Mouse (Mus musculus) thymus, adult 2 months (tissue): ENCODE measurements around the gene Dyrk1a. TPM values are rescaled to one million over a fixed set of nuclear protein-coding genes. Genes with fewer than 3 reads are reported as not detected.
A peak's percentile ranks its signal among the peaks of the same experiment; 100 is the strongest.

Experiments used
- DNase-seq: peaks from one replicate; pipeline ENCODE4 v3.0.0; 2021
- H3K27ac ChIP-seq: fragments of 200-500 bp; 2 replicates; pipeline ENCODE4 v1.5.1; 2012; ENCODE audit warnings: low read length, control low read depth; ENCODE audit not compliant: control insufficient read depth, insufficient read depth
- H3K27me3 ChIP-seq: fragments of 200-500 bp; 2 replicates; pipeline ENCODE4 v1.6.1; 2012; ENCODE audit warnings: mild to moderate bottlenecking, low read length, moderate library complexity, mixed read lengths; ENCODE audit not compliant: control insufficient read depth, insufficient read depth
- H3K36me3 ChIP-seq: fragments of 200-500 bp; 2 replicates; pipeline ENCODE4 v1.6.1; 2012; ENCODE audit warnings: mild to moderate bottlenecking, low read length, moderate library complexity; ENCODE audit not compliant: control insufficient read depth, insufficient read depth
- H3K4me1 ChIP-seq: fragments of 200-500 bp; replicated peaks from 2 replicates; pipeline ENCODE4 v1.6.1; 2012; ENCODE audit warnings: low read length; ENCODE audit not compliant: control insufficient read depth, insufficient read depth
- H3K4me3 ChIP-seq: fragments of 200-500 bp; 2 replicates; pipeline ENCODE4 v1.5.1; 2012; ENCODE audit warnings: mild to moderate bottlenecking, low read length, control low read depth, moderate library complexity; ENCODE audit not compliant: control insufficient read depth, insufficient read depth
- CTCF ChIP-seq: fragments of 200-500 bp; IDR thresholded peaks from 2 replicates; pipeline ENCODE4 v1.5.1; 2012; ENCODE audit warnings: mild to moderate bottlenecking, control low read depth, low read length, moderate library complexity, borderline replicate concordance; ENCODE audit not compliant: control insufficient read depth, poor library complexity, insufficient read depth; ENCODE audit errors: extremely low read depth
- POLR2A ChIP-seq: fragments of 200-500 bp; IDR thresholded peaks from 2 replicates; pipeline ENCODE4 v1.6.1; 2012; ENCODE audit warnings: mild to moderate bottlenecking, low read length, control low read depth, moderate library complexity; ENCODE audit not compliant: control insufficient read depth, poor library complexity, insufficient read depth; ENCODE audit errors: extremely low read depth
- WGBS: fragments of 180-500 bp; shearing (Covaris S2); methylation state at CpG from one replicate; pipeline ENCODE4 v1.1.7; 2018; 5-methylcytosine and 5-hydroxymethylcytosine counted together
- polyA plus RNA-seq: library from polyadenylated mRNA; depleted of rRNA; stranded (reverse); fragments of >200 nt; gene quantifications from 2 replicates; pipeline ENCODE4 v1.2.3, GENCODE M21; 2012

Dyrk1a gene
- polyA plus RNA-seq, 1 experiment = 78.4 TPM

DNA sequence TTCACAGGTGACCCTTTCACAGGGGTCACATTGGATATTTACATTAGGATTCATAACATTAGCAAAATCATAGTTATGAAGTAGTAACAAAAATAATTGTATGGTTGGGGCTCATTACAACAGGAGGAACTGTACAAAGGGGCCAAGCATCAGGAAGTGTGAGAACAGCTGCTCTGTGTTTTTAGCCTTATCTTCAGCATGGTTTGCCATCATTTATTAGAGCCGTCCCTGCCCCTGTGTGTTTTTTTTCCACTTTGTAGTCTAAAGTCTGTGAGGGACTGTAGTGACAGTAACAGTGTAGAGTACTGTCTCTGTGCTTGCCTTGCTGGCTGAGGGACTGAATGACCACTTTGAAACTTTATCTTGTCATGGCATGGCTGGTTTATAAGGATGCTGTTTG is 27.8 kb downstream of the Dyrk1a start:
- Histone ChIP-seq H3K4me1 (peaks cover 31% of the 10 kb centered on the region), H3K36me3 (no peaks in the 10 kb centered on the region), H3K4me3 (no peak overlapping the region), H3K27ac (no peak overlapping the region), H3K27me3 (no peaks in the 10 kb centered on the region)
- DNase-seq = no peak
- 19% methylated on average over 1 of the region's 1 CpGs for WGBS
- TF ChIP-seq POLR2A (no peak), CTCF (no peak)

DNA sequence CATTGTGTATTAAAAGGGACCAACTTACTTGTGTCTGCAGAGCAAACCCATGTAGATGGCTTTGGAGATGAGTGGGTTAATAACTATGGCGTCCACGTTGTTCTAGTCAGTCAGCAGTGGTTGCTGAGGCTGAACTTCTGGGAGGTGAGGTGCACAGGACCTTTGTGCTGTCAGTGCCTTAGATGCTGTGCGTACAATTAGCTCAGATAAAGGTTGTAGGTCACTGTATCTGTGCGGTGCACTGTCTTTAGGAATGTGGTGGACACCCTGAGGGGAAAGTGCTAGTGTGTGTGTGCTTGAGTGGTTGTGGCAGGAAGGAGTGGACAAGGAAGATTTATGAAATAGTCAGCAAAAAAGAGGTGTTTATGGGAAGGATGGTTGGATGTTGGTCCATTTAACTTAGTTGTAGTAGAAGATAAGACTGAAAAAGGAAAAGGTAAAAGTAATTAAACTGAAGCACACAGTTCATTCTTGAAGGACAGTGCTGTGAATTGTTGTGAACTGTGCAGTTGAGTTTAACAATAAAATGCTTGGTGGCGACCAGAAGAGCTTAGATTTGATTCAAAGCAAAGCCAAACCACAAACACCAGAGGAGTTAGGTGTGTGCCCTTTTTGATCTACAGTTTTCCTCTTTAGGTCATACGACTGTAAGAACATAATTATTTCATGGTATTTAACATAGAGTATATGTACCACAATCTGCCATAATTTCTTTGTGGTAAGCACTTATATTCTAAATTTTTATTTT is 30.3 kb downstream of the Dyrk1a start:
- 33% methylated on average over 6 of the region's 6 CpGs for WGBS
- Histone ChIP-seq H3K36me3 (no peaks in the 10 kb centered on the region), H3K4me3 (no peak overlapping the region), H3K27ac (no peak overlapping the region), H3K4me1 (peaks cover 35% of the 10 kb centered on the region), H3K27me3 (no peaks in the 10 kb centered on the region)
- DNase-seq = no peak
- no peak for TF ChIP-seq CTCF
- no peak for TF ChIP-seq POLR2A

- peaks cover 34% of the 10 kb centered on the region for H3K4me1 ChIP-seq
- 85% methylated on average over 5 of the region's 5 CpGs for WGBS
- H3K36me3 ChIP-seq = no peaks in the 10 kb centered on the region
- peak; percentile 23 for DNase-seq
- H3K4me3 ChIP-seq = no peak overlapping the region
- H3K27me3 ChIP-seq = no peaks in the 10 kb centered on the region
- TF ChIP-seq CTCF (no peak), POLR2A (no peak)
- H3K27ac ChIP-seq = peak overlapping the region; percentile 14; the same call in 1 of the 2 replicates
These were observed 31.3 kb downstream of the Dyrk1a start for GRCm38 (mm10) chr16:94601089-94601488.

- Histone ChIP-seq H3K4me1 (peaks cover 34% of the 10 kb centered on the region), H3K4me3 (no peak overlapping the region), H3K36me3 (no peaks in the 10 kb centered on the region), H3K27me3 (no peaks in the 10 kb centered on the region), H3K27ac (no peak overlapping the region)
- DNase-seq = peak; percentile 58
- TF ChIP-seq CTCF (no peak), POLR2A (no peak)
- 14% methylated on average over 6 of the region's 6 CpGs for WGBS
These were observed 31.7 kb downstream of the Dyrk1a start for GRCm38 (mm10) chr16:94601540-94601953.

DNA sequence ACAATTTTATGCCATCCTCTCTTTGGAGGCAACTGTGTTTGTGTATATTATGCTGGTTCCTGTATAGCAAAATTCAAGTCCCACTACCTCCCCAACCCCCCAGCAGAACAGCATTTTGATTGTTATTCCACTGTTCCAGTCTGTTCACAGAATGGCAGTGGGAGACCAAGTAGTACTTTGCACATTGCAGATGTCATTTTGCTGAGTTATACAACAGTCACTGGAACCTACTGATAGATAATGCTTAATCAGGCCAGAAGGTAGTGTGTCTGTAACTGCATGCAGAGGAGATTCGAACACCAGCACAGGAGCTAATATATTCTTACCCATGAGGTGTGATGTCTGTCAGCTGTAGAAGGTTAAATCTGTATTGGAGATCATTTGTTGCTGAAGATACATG is 32.4 kb downstream of the Dyrk1a start:
- Histone ChIP-seq H3K4me3 (no peak overlapping the region), H3K27me3 (no peaks in the 10 kb centered on the region), H3K27ac (no peak overlapping the region), H3K36me3 (no peaks in the 10 kb centered on the region), H3K4me1 (peaks cover 31% of the 10 kb centered on the region)
- no peak for DNase-seq
- TF ChIP-seq POLR2A = no peak
- TF ChIP-seq CTCF = no peak
- 90% methylated on average over 1 of the region's 1 CpGs for WGBS

DNA sequence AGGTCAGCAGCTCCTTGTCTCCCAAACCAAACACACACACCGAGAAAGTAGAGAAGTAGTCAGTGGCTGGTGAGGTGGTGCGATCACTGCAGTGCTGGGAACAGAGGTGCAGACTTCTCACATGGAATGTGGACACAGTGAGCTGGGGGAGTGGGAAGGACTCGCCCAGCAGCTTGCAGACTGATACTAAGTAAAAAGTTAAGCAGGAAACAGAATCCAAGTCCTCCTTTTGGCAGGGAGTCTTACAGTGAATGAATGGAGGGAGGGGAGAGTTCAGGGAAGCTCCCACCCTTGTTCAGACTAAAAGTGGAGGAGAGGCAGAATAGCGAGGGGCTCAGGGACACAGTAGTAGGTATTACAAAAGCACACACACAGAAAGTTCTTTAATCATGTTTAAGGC is 32.9 kb downstream of the Dyrk1a start:
- Histone ChIP-seq H3K27me3 (no peaks in the 10 kb centered on the region), H3K4me1 (peaks cover 31% of the 10 kb centered on the region), H3K27ac (0 out of 2 replicates have a peak overlapping the region, but pooled peaks have one; percentile 34), H3K4me3 (no peak overlapping the region), H3K36me3 (no peaks in the 10 kb centered on the region)
- WGBS = 85% methylated on average over 4 of the region's 4 CpGs
- TF ChIP-seq CTCF (no peak), POLR2A (no peak)
- DNase-seq = no peak
